Mouse (Mus musculus) heart, embryonic 12.5 days (tissue): Measurements from ENCODE around the gene Ttc7. TPM values are rescaled to one million over a fixed set of nuclear protein-coding genes. Genes with fewer than 3 reads are reported as not detected.
"Not testable (repeated sequence)": the region's sequence is repeated elsewhere in the genome, so short reads cannot be mapped to it uniquely, and the experiment has no call there.

ENCODE experiments used
- ATAC-seq: fragments of 200-750 bp; cut with Nextera tagmentation; 2 replicates; pipeline ENCODE4 v1.8.0; 2017; ENCODE audit warnings: moderate TSS enrichment, moderate library complexity; ENCODE audit not compliant: insufficient number of reproducible peaks, low FRiP score
- H3K27ac ChIP-seq: fragments of 300-500 bp; sonication (generic); 2 replicates; pipeline ENCODE4 v1.5.1; 2016; ENCODE audit warnings: mild to moderate bottlenecking, moderate library complexity; ENCODE audit not compliant: poor library complexity, severe bottlenecking
- H3K27me3 ChIP-seq: fragments of 300-500 bp; sonication (generic); replicated peaks from 2 replicates; pipeline ENCODE4 v1.6.1; 2016; ENCODE audit warnings: mild to moderate bottlenecking, moderate library complexity
- H3K36me3 ChIP-seq: fragments of 300-500 bp; sonication (generic); 2 replicates; pipeline ENCODE4 v1.6.1; 2016; ENCODE audit warnings: mild to moderate bottlenecking, moderate library complexity
- H3K4me1 ChIP-seq: fragments of 300-500 bp; sonication (generic); replicated peaks from 2 replicates; pipeline ENCODE4 v1.6.1; 2016; ENCODE audit warnings: mild to moderate bottlenecking
- H3K4me2 ChIP-seq: fragments of 300-500 bp; sonication (generic); 2 replicates; pipeline ENCODE4 v1.6.1; 2016; ENCODE audit warnings: mild to moderate bottlenecking, moderate library complexity
- H3K4me3 ChIP-seq: fragments of 300-500 bp; sonication (generic); 2 replicates; pipeline ENCODE4 v1.5.1; 2016; ENCODE audit warnings: mild to moderate bottlenecking
- H3K9ac ChIP-seq: fragments of 300-500 bp; sonication (generic); 2 replicates; pipeline ENCODE4 v1.6.1; 2016; ENCODE audit warnings: mild to moderate bottlenecking, moderate library complexity
- H3K9me3 ChIP-seq: fragments of 300-500 bp; sonication (generic); replicated peaks from 2 replicates; pipeline ENCODE4 v1.6.1; 2016; ENCODE audit warnings: mild to moderate bottlenecking, moderate library complexity
- WGBS: fragments of 180-500 bp; shearing (Covaris S2); methylation state at CpG from one replicate; pipeline ENCODE4 v1.1.7; 2016; 5-methylcytosine and 5-hydroxymethylcytosine counted together
- polyA plus RNA-seq: library from polyadenylated mRNA; unstranded; fragments of >200 nt; fragmentation: Nextera tagmentation; extraction: Ambion mirVana; gene quantifications from 2 replicates; pipeline ENCODE4 v1.2.1, GENCODE M21; 2016

Ttc7 gene
- polyA plus RNA-seq, 1 experiment from 2014 or later = 3.2 TPM

DNA sequence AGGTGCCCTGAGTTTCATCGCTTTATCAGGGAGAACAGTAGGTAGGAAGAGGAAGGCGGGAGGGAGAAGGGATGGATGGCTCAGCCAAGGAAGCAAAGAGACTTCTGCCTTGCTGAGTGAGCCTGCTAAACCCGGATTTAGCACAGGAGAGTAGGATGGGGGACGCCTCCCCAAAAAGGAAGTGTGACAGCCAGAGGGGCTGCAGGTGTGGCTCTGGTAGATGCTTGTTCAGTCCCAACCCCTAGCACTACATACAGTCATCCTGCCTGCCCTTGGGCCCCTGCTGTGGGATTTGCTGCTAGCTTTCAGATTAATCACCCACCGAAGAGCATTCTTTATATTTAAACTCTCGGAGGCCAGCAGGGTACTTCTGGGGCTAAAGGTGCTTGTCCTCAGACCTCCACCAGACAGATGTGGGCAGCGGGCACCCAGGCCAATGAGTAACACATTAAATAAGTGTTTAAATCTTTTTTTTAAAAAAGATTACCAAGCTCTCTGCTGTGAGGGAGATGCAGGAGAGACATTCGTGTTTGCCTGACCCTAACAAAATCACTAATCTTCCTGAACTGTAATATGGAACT, 4.6 kb downstream of the Ttc7 start:
- no peaks in the 10 kb centered on the region for H3K36me3 ChIP-seq
- no peak overlapping the region for H3K9ac ChIP-seq
- H3K4me1 ChIP-seq = peaks cover 11% of the 10 kb centered on the region
- H3K27ac ChIP-seq = no peak overlapping the region
- H3K9me3 ChIP-seq = no peaks in the 10 kb centered on the region
- no peak for ATAC-seq
- H3K27me3 ChIP-seq = peaks cover 70% of the 10 kb centered on the region
- H3K4me3 ChIP-seq = no peak overlapping the region
- H3K4me2 ChIP-seq = no peak overlapping the region
- WGBS = 56% methylated on average over 8 of the region's 8 CpGs

DNA sequence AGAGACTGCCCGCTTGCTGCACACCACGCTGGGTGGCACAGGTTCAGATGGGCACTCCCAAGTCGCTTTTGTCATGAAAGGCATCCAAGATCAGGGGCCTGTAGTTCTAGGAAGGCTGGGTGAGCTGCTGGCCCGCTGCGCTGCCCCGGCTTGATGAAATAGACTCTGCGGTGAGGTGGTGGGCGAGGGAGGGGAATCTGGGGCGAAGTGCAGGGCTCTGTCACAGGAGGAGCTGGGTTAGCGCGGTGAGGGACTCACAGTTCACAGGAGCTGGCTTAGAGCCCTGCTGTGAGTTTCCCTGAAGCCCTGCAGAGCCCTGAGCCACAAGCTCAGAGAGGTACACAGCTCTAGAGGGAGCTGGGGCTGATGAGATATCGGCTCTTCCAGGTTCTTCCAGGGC, 5.4 kb downstream of the Ttc7 start:
- Histone ChIP-seq H3K36me3 (no peaks in the 10 kb centered on the region), H3K9me3 (no peaks in the 10 kb centered on the region), H3K4me3 (no peak overlapping the region), H3K27ac (no peak overlapping the region), H3K9ac (no peak overlapping the region), H3K27me3 (peaks cover 72% of the 10 kb centered on the region), H3K4me2 (no peak overlapping the region), H3K4me1 (peaks cover 11% of the 10 kb centered on the region)
- 33% methylated on average over 12 of the region's 12 CpGs for WGBS
- ATAC-seq = no peak

DNA sequence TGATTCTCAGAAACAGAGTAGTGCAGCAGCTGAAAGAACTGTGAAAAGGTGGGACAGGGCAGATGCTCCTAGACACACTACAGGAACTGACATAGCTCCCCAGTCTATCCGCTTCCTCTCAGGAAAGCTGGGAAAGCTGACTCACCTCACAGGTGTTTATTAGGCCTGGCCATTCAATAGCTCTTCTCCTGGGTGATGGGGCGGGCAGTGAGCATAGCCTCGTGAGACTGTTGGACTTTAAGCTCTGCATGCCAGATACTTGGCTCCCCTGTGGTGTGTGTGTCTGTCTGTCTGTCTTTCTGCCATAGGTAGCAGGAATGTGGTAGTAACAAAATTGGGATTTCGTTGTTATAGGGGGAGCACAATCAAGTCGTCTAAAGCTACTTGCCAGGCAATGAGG, 6.7 kb downstream of the Ttc7 start:
- no peak for ATAC-seq
- WGBS = 77% methylated on average over 5 of the region's 5 CpGs
- Histone ChIP-seq H3K9me3 (no peaks in the 10 kb centered on the region), H3K9ac (no peak overlapping the region), H3K27me3 (peaks cover 67% of the 10 kb centered on the region), H3K27ac (no peak overlapping the region), H3K4me1 (peaks cover 5% of the 10 kb centered on the region), H3K4me3 (no peak overlapping the region), H3K4me2 (no peak overlapping the region), H3K36me3 (no peaks in the 10 kb centered on the region)

DNA sequence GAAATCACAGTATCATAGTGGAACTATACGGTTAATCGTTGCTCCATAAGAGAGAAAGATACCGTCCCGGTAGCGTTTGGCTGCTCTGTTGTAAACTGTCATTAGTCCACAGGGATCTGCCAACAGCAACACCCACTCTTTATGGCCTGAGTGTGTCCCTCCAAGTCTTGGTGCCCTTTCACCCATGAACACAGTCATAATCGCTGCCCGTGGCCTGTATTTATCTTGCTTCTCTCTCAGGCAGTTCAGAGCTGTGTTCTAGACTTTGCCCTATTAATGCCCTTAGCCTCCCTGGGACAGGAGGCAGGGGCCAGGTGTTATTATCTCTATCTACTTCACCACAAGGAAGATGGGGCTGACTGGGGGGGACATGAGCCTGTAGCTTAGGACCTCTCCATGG, 8.4 kb downstream of the Ttc7 start:
- H3K9ac ChIP-seq = no peak overlapping the region
- WGBS = 92% methylated on average over 7 of the region's 7 CpGs
- no peak for ATAC-seq
- no peak overlapping the region for H3K27ac ChIP-seq
- no peak overlapping the region for H3K4me3 ChIP-seq
- peaks cover 5% of the 10 kb centered on the region for H3K4me1 ChIP-seq
- peaks cover 51% of the 10 kb centered on the region for H3K27me3 ChIP-seq
- H3K4me2 ChIP-seq = no peak overlapping the region
- no peaks in the 10 kb centered on the region for H3K9me3 ChIP-seq
- H3K36me3 ChIP-seq = no peaks in the 10 kb centered on the region

DNA sequence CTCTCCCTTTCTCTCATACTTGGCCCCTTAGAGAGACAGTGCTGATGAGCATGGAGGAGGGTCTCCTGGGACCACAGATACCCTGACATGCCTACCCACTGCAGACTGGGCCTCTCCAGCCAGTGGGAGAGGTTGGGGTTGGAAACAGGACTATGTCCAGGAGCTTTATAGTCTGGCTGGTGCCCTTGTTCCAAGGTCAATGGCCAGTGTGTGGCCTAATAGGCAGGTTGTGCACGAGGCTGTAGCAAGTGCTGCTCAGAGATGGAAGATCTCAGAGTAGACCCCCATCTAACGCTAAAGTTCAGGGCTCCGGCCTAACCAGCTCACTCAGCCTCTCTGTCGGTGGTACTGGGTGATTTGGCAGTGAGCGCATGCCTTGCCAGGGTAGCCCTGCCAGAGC, 9.1 kb downstream of the Ttc7 start:
- Histone ChIP-seq H3K4me3 (no peak overlapping the region), H3K4me1 (peaks cover 5% of the 10 kb centered on the region), H3K9me3 (no peaks in the 10 kb centered on the region), H3K9ac (no peak overlapping the region), H3K27ac (no peak overlapping the region), H3K4me2 (no peak overlapping the region), H3K36me3 (no peaks in the 10 kb centered on the region), H3K27me3 (peaks cover 45% of the 10 kb centered on the region)
- 85% methylated on average over 5 of the region's 5 CpGs for WGBS
- ATAC-seq = no peak

DNA sequence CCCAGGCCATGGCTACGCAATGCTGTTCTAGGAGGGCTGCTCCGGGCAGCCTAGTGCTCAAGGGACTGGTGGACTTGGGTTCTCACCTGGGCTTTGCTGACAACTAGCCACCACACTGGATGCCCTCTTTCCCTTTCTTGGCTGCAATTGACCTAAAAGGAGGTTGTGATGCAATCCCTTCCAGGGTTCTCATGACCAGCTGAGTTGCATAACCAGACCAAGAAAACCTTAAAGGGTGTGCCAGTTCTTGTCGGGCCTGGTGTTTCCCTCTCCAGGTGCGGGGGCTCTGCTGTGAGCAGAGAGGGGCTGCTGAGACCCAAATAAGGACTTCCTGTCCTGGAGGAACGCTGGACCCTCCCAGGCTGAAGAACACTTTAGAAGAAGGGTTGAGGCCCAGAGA, 10.4 kb downstream of the Ttc7 start:
- ATAC-seq = no peak
- no peak overlapping the region for H3K27ac ChIP-seq
- H3K27me3 ChIP-seq = peaks cover 32% of the 10 kb centered on the region
- no peak overlapping the region for H3K9ac ChIP-seq
- no peaks in the 10 kb centered on the region for H3K36me3 ChIP-seq
- H3K9me3 ChIP-seq = no peaks in the 10 kb centered on the region
- H3K4me1 ChIP-seq = peaks cover 5% of the 10 kb centered on the region; the same call in 1 of the 2 replicates
- H3K4me3 ChIP-seq = no peak overlapping the region
- 83% methylated on average over 5 of the region's 5 CpGs for WGBS
- H3K4me2 ChIP-seq = no peak overlapping the region

DNA sequence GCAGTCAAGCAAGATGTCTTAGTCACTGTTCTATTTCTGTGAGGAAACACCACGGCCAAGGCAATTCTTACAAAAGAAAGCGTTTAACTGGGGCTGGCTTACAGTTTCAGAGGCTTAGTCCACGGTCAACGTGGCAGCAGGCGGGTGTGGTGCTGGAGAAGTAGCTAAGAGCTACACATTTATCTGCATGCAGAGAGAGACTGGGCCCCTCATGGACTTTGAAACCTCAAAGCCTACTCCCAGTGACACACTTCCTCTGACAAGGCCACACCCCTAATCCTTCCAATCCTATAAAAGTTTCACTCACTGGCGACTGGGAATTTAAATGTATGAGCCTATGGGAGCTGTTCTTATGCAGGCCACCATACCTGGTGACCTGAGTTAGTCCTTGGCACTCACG, 13.1 kb downstream of the Ttc7 start:
- 73% methylated on average over 7 of the region's 7 CpGs for WGBS
- H3K4me2 ChIP-seq = no peak overlapping the region

DNA sequence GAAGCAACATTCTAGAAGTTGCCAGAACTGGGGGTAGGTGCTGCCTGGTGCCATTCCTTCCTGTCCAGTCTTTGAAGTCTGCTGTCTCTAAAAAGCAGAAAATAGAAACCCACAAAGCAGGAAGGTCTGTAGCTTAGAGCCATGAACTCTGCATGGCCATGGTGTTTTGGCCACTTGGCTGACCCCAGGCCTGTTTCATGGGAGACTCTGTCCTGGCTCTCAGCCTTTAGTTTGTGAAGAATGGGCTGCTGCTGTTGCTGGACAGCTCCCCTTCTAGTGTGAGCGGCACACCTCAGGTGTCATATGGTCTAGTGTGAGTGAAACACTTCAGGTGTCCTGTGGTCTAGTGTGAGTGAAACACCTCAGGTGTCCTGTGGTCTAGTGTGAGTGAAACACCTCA, 14.0 kb downstream of the Ttc7 start:
- not testable (repeated sequence) for ATAC-seq, H3K4me2 ChIP-seq, H3K27ac ChIP-seq, H3K9ac ChIP-seq, H3K27me3 ChIP-seq, H3K36me3 ChIP-seq, H3K9me3 ChIP-seq, H3K4me3 ChIP-seq
- H3K4me1 ChIP-seq = peaks cover 12% of the 10 kb centered on the region
- WGBS = 77% methylated on average over 1 of the region's 1 CpGs

More for the DNA sequence above, 13.1 kb downstream of the Ttc7 start:
- Histone ChIP-seq H3K4me1 (peaks cover 13% of the 10 kb centered on the region), H3K27ac (no peak overlapping the region), H3K9me3 (no peaks in the 10 kb centered on the region), H3K4me3 (no peak overlapping the region), H3K27me3 (0 out of 2 replicates have a peak, but pooled peaks cover 7% of the 10 kb centered on the region), H3K9ac (no peak overlapping the region), H3K36me3 (no peaks in the 10 kb centered on the region)
- ATAC-seq = no peak

DNA sequence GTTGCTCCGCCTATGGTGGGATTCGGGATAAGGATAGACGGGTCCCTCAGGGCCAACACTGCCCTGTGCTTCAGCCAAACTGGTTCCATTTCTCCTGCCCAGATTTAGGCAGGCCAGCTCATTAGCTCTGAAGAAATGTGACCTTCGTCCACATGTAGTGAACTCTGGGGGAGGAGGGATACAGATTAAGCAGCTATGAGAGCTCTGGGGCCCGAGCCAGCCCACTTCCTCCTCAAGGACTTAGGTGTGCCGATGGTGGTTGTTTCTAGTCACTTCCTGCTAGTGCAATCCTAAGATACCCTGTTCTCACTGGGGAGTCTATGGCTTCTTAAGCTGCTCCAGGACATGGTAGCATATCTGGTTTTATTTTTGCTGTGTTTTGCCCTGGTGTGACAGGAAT, 16.3 kb downstream of the Ttc7 start:
- H3K36me3 ChIP-seq = no peaks in the 10 kb centered on the region
- H3K9me3 ChIP-seq = no peaks in the 10 kb centered on the region
- H3K4me3 ChIP-seq = no peak overlapping the region
- 51% methylated on average over 6 of the region's 6 CpGs for WGBS
- no peak for ATAC-seq
- no peaks in the 10 kb centered on the region for H3K27me3 ChIP-seq
- no peak overlapping the region for H3K9ac ChIP-seq
- no peak overlapping the region for H3K4me2 ChIP-seq
- peaks cover 18% of the 10 kb centered on the region for H3K4me1 ChIP-seq
- H3K27ac ChIP-seq = no peak overlapping the region

DNA sequence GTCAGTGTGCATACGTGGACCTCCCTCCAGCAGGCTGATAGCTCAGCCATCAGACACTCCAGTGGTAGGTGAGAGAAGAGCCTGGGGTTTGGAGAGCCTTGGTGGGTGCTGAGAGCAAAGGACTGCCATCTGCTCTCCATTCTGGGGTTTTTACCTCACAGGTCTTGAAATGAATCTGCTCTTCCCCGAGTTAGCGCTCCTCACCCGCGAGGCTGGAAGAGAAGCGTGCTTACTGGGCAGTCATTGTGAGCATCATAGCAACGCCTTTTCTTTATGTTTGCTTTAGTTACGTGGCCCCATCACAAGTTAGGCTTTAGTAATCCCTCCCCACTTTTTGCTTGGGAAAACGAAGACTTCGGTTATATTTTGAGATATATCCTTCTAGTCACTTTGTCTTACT, 17.7 kb downstream of the Ttc7 start:
- no peak for ATAC-seq
- 86% methylated on average over 10 of the region's 10 CpGs for WGBS
- H3K27me3 ChIP-seq = no peaks in the 10 kb centered on the region
- H3K4me1 ChIP-seq = peaks cover 25% of the 10 kb centered on the region
- H3K27ac ChIP-seq = no peak overlapping the region
- no peak overlapping the region for H3K4me3 ChIP-seq
- H3K9ac ChIP-seq = no peak overlapping the region
- H3K9me3 ChIP-seq = no peaks in the 10 kb centered on the region
- no peaks in the 10 kb centered on the region for H3K36me3 ChIP-seq
- H3K4me2 ChIP-seq = no peak overlapping the region

DNA sequence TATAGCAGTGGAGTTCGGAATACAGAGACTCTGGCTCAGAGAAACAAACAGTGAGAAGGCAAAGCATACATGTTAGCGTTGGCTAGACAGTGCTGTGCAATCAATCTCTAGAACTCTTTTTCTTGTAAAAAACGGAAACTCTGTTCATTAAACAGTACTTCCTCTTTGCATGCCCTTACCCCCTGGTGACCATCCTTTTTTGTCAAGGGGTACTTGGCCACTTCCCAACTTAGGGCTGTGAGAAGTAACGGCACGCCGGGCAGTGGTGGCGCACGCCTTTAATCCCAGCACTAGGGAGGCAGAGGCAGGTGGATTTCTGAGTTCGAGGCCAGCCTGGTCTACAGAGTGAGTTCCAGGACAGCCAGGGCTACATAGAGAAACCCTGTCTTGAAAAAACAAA, 18.9 kb downstream of the Ttc7 start:
- H3K27me3 ChIP-seq, H3K4me3 ChIP-seq, H3K27ac ChIP-seq, ATAC-seq, H3K4me2 ChIP-seq, H3K9me3 ChIP-seq, H3K36me3 ChIP-seq, H3K9ac ChIP-seq: not testable (repeated sequence)
- 89% methylated on average over 9 of the region's 9 CpGs for WGBS
- peaks cover 25% of the 10 kb centered on the region for H3K4me1 ChIP-seq
